Mouse (Mus musculus) CD4-positive, CD25-positive, alpha-beta regulatory T cell, adult 2 months (primary cell): Measurements from ENCODE around the gene Gm20683.
"Not testable (repeated sequence)": the region's sequence is repeated elsewhere in the genome, so short reads cannot be mapped to it uniquely, and the experiment has no call there.

Experiments used
- DNase-seq: peaks from one replicate; pipeline ENCODE4 v3.0.0-alpha.2; 2012; ENCODE audit warnings: low read depth, low spot score

Gm20683 gene

GRCm38 (mm10) chr17:25828223-25828594 lies 13.4 kb downstream of the Gm20683 start:
- DNase-seq: no peak

GRCm38 (mm10) chr17:25827546-25828222 lies 13.9 kb downstream of the Gm20683 start:
- DNase-seq: no peak

DNA sequence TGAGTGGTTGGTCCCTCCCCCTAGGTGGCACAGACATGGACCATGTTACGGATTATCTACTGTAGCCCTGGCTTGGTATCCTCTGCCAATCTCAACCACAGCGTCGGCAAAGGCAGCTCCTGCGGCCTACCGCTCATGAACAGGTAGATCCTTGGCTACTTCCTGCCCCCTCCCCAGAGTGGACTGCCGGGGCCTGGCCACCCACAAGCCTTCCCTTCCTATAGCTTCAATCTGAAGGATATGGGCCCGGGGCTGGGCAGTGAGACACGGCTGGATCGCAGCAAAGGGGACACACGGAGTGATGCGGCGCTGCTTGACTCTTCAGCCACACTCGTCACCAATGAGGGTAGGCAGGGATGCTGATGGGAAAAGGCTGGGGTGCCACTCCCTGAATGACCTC lies 14.6 kb downstream of the Gm20683 start:
- DNase-seq: no peak

DNA sequence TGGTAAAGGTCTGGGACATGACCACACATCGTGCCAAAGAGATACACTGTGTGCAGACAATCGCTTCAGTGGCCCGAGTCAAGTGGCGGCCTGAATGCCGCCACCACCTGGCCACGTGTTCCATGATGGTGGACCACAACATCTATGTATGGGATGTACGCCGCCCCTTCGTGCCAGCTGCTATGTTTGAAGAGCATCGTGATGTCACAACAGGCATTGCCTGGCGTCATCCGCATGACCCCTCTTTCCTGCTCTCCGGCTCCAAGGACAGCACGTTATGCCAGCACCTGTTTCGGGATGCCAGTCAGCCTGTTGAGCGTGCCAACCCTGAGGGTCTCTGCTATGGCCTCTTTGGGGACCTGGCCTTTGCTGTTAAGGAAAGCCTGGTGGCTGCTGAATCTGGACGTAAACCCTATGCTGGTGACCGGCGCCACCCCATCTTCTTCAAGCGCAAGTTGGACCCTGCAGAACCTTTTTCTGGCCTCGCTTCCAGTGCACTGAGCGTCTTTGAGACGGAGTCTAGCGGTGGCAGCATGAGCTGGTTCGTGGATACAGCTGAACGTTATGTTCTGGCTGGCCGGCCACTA lies 15.5 kb downstream of the Gm20683 start:
- DNase-seq: no peak

DNA sequence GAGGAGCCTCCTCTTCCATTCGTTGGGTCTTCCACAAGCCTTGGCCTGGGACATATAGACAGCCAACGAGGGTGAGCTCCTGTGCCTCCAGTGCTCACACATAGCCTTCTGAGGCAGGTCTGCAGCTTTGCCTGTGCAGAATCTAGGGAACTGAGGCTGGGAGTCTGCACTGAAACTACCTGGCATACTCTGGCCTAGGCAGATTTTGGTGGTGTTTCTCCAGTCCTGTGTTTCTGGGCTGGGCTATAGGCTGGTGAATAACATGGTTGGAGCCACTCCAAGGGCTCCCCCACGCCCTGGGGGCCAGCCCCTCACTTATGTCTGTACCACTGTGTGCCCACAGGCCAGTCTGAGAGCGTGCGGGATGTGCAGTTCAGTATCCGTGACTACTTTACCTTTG lies 16.3 kb downstream of the Gm20683 start:
- DNase-seq: no peak

GRCm38 (mm10) chr17:25824362-25825142 lies 17.0 kb downstream of the Gm20683 start:
- no peak for DNase-seq

DNA sequence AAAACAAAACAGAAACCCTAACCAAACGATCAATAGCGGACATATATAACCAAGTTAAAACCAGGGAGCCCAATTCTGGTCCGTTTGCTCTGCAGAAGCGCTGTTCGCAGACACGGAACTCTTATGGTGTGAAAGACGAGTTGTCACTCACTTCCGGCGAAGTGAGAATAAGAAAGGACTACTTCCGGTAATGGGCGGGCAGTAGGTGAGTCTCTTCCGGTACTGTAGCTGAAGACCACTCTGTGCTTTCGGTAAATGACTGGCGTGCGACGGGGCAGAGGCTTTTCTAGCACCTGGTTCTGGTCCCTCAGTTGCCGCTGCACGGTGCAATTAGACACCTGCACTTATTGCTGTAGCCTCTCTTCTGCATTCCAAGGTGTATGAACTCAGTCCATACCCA lies 18.1 kb downstream of the Gm20683 start, which contains the start of gene Wdr24:
Wdr24 (plus strand) TSS at position 176 of the 400 bp plus-strand sequence.
- peak; percentile 91 for DNase-seq

DNA sequence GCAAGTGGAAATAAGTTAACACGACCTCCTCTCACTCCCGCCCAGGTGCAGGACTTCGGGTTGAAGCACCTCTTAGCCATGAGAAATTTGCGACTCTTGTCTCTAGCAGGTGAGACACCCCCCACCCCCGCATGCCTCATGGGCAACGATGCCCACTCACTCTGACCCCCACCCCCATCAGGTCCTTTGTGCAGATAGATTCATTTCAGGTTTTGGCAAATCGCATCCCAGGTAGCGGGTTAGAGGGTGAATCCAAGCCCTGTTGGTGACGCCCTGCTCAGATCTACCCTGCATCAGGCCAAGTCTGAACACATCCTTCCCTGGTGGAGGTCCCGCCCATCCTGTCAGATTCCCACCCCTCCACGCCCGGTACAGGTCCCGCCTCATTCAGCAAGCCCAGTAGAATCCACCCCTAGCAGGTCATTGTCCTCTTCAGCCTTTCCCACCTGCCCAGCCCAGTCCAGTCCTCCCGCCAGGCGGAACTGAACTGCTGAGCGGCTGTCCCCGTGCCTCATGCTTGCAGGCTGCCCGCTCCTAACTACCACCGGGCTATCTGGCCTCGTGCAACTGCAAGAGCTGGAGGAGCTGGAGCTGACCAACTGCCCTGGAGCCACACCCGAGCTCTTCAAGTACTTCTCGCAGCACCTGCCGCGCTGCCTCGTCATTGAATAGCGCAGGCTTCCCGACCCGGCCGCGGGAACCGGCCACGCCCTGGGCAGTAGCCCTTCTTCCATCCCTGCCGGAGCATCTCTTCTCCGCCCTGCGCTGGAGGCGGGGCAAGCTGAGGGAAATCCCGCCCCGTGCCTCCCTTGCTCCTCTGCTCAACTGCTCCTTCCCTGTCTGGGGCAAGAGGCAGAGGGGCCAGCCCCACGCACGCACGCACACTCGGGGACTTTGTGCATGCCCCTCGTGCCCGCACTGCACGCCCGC lies 22.4 kb downstream of the Gm20683 start:
- no peak for DNase-seq

- DNase-seq: no peak
These were observed 23.9 kb downstream of the Gm20683 start for GRCm38 (mm10) chr17:25817662-25818061.

GRCm38 (mm10) chr17:25813471-25813870 lies 28.1 kb downstream of the Gm20683 start:
- DNase-seq: peak; percentile 84

- DNase-seq: no peak
These were observed 30.7 kb downstream of the Gm20683 start for GRCm38 (mm10) chr17:25810890-25811289.

GRCm38 (mm10) chr17:25809606-25810340 lies 31.8 kb downstream of the Gm20683 start:
- no peak for DNase-seq

DNA sequence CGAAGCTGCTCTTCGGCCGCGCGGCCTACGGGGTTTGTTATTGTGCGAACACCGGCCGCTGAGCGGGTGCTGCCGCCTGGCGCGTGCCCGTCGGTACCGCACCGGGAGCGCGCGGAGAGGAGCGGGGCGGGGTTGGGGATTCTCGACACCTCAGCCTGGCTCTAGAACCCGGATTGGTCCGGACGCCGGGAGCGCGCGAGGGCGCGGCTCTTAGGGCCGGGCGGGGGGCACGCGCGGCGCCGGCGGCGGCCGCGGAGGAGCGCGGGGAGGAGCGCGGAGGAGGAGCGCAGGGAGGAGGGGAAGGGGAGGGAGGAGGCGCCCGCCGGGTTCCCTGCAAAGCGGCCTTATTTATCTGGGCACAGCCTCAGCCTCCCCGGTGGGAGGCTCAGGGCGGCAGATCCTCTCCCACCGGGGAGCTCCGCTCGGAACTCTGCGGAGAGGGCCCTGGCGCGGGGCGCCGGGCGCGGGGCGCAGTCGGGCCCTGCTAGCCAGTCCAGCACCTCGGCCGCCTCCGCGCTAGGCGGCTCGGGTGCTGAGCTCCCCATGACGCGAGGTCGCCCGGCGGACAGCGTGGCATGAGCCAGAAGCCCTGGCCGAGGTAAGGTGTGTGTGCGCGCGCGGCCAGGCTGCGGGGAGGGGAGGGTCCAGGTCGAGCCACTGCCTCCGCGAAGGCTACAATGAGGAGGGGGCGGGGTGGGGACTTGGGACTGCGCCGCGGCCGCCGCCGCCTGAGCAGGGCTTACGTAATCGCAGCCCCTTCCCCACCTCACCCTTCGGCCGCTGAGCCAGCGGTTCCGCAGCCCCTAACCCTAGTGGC lies 32.6 kb downstream of the Gm20683 start, which contains the start of gene Fbxl16:
Fbxl16 (plus strand) TSS at position 297 of the 817 bp plus-strand sequence.
- peak; percentile 43 for DNase-seq

DNA sequence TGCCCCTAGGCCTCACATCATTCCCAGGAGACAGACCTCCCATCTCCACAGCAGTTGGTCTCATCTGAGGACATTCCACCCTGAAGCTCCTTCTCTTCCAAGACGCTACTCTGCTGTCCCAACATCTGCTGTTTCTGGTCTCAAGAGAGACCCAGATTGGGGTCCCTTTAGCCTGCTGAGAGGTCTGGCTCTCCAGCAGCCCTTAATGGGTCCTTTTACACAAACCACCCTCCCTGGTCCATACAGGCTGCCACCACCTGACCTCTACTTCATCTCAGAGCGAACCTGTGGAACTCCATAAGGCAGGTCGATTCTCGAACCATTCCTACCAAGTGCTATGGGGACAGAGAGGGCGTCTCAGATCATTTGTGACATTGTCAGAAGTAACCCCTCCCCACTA lies 33.5 kb downstream of the Gm20683 start:
- DNase-seq: no peak

- DNase-seq: not testable (repeated sequence)
These were observed 34.1 kb downstream of the Gm20683 start for GRCm38 (mm10) chr17:25807452-25807851.

DNA sequence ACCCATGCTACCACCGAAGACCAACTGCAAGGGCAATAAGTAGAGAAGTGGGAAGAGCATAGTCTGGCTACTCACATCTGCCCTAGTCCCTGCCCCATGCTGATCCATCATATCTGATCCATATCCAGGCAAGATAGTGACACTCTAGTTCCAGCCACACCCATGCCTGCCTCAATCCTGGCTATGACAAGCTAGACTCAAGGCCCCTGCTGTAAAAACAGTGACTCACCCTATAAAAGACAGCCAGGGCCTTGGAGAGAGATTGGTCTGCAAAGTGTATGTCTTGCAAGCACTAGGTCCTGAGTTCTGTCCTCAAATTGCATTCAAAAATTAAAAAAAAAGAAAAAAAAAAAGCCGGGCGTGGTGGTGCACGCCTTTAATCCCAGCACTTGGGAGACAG lies 35.1 kb downstream of the Gm20683 start:
- no peak for DNase-seq

GRCm38 (mm10) chr17:25802825-25803517 lies 38.6 kb downstream of the Gm20683 start:
- no peak for DNase-seq

DNA sequence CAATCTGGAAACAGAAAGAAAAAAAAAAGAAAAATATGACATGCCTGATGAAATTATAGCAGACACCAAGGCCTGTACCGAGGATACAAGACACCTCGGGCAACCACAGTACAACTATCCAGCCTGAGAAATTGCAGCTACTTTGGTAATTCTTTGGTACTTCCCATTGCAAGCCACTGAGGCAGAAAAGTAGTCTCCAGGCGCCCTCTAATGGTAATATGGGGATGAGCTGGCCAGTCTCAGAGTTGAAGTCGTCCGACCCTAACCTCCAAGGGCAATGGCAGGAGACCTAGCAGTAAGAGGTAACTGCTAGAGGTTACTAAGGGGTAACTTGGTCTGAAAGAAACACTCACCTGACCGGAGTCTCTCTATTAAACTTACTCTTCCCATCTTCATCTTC lies 40.5 kb downstream of the Gm20683 start:
- peak; percentile 87 for DNase-seq

DNA sequence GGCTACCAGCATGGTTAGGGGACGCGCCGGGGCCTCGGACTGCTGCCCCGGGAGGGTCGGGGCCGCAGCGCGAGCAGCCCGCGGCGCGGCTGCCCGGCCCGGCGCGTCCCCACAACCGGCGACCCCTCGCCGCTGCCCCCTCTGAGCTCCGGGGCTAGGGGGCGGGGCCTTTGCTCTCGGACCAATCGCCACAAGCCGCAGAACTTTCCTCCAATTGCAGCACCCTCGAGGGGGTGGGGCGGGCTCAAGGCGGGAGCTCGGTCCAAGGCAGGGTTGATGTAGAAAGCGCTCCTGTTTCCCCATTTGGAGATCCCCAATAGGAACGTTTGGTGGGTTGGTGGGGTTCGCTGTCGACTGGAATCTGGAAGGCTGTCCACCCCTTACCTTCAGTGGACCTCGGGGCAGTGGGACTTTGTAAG lies 44.6 kb downstream of the Gm20683 start, which contains the start of gene Metrn:
Metrn (minus strand) TSS at position 186 of the 419 bp plus-strand sequence.
- peak; percentile 87 for DNase-seq
